Mouse (Mus musculus) right cerebral cortex, adult 18-20 months (tissue): ENCODE results near the gene Tbx10.
A peak's percentile ranks its signal among the peaks of the same experiment; 100 is the strongest.
"Not testable (repeated sequence)": the region's sequence is repeated elsewhere in the genome, so short reads cannot be mapped to it uniquely, and the experiment has no call there.

Experiments used
- DNase-seq: peaks from one replicate; pipeline ENCODE4 v3.0.0; 2022; ENCODE audit warnings: mixed read lengths

Gene Tbx10

GRCm38 (mm10) chr19:4005091-4005490 lies 12.5 kb downstream of the Tbx10 start:
- DNase-seq, result no peak

GRCm38 (mm10) chr19:4005971-4006370 lies 13.4 kb downstream of the Tbx10 start:
- DNase-seq, result no peak

GRCm38 (mm10) chr19:4011086-4011485 lies 18.5 kb downstream of the Tbx10 start:
- DNase-seq, result no peak

- DNase-seq, result peak; percentile 99
These were observed 20.0 kb downstream of the Tbx10 start, which contains the start of gene Ndufv1 for GRCm38 (mm10) chr19:4012432-4013022. Ndufv1 (minus strand) TSS chr19:4012806.

- no peak for DNase-seq
These were observed 20.5 kb downstream of the Tbx10 start for GRCm38 (mm10) chr19:4013066-4013465.

- no peak for DNase-seq
These were observed 22.2 kb downstream of the Tbx10 start for GRCm38 (mm10) chr19:4014802-4015201.

GRCm38 (mm10) chr19:4015635-4016034 lies 23.1 kb downstream of the Tbx10 start:
- no peak for DNase-seq

GRCm38 (mm10) chr19:4017921-4018587 lies 25.5 kb downstream of the Tbx10 start:
- no peak for DNase-seq

GRCm38 (mm10) chr19:4018743-4019583 lies 26.4 kb downstream of the Tbx10 start:
- DNase-seq, result peak; percentile 80

- DNase-seq, result no peak
These were observed 30.6 kb downstream of the Tbx10 start for GRCm38 (mm10) chr19:4023185-4023584.

GRCm38 (mm10) chr19:4027576-4027975 lies 35.0 kb downstream of the Tbx10 start:
- DNase-seq, result no peak

GRCm38 (mm10) chr19:4032668-4033067 lies 40.1 kb downstream of the Tbx10 start:
- no peak for DNase-seq

- no peak for DNase-seq
These were observed 40.7 kb downstream of the Tbx10 start for GRCm38 (mm10) chr19:4033298-4033697.

- DNase-seq, result no peak
These were observed 41.2 kb downstream of the Tbx10 start for GRCm38 (mm10) chr19:4033742-4034141.

GRCm38 (mm10) chr19:4036327-4037045 lies 43.9 kb downstream of the Tbx10 start:
- DNase-seq, result no peak

- not testable (repeated sequence) for DNase-seq
These were observed 44.7 kb downstream of the Tbx10 start for GRCm38 (mm10) chr19:4037154-4037787.

- DNase-seq, result peak; percentile 92
These were observed 45.3 kb downstream of the Tbx10 start, which contains the start of gene Gstp1 for GRCm38 (mm10) chr19:4037788-4038232. Gstp1 (minus strand) TSS chr19:4037985.

GRCm38 (mm10) chr19:4040941-4041340 lies 48.4 kb downstream of the Tbx10 start:
- not testable (repeated sequence) for DNase-seq

- DNase-seq, result not testable (repeated sequence)
These were observed 48.9 kb downstream of the Tbx10 start for GRCm38 (mm10) chr19:4041500-4041899.

- no peak for DNase-seq
These were observed 49.6 kb downstream of the Tbx10 start for GRCm38 (mm10) chr19:4042124-4042523.

GRCm38 (mm10) chr19:4044109-4044508 lies 51.6 kb downstream of the Tbx10 start:
- not testable (repeated sequence) for DNase-seq
